Mouse (Mus musculus) liver, postnatal 0 days (tissue): ENCODE measurements at regions not wholly inside any gene's neighbourhood (a gene's known extent, or its start where the extent isn't known, plus 50 kb on each side); places are given as distances from the start of the nearest gene placed in this dataset.

Experiments
- CTCF ChIP-seq: sonication (generic); IDR thresholded peaks from 2 replicates; pipeline ENCODE4 v1.5.1; 2016; ENCODE audit warnings: antibody characterized with exemption, low read depth
- EP300 ChIP-seq: IDR thresholded peaks from 2 replicates; pipeline ENCODE4 v1.6.1; 2016; ENCODE audit warnings: antibody characterized with exemption, low read depth, mild to moderate bottlenecking

DNA sequence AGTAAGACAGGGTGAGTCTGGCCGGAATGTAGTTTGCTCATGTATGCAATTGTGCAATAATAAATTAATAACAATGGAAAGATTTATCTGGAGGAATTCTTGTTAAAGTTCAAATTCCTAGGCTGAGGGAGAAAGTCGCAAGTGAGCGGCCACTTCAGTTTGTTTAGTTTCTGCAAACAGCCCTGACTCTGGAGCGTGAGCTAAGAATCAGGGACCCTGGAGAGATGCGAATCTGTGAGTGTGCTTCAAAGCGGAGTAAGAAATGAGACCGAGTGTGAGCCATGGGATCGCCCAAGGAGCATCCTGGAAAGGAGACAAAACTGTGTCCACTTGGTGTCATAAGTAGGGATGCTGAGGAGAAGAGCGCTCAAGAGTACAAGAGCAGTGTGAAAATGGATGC lies 104.2 kb upstream of the Lrig3 start:
- TF ChIP-seq CTCF (no peak), EP300 (no peak)
